Mouse (Mus musculus) brain, embryonic 14.5 days (tissue): ENCODE measurements around the gene Vmn1r232.

Experiments
- CTCF ChIP-seq: fragments of 200-500 bp; IDR thresholded peaks from 2 replicates; pipeline ENCODE4 v1.5.1; 2012; ENCODE audit warnings: inconsistent platforms, mild to moderate bottlenecking, moderate library complexity, borderline replicate concordance; ENCODE audit not compliant: insufficient read depth, insufficient read length; ENCODE audit errors: extremely low read depth
- POLR2A ChIP-seq: fragments of 200-500 bp; IDR thresholded peaks from 2 replicates; pipeline ENCODE4 v1.6.1; 2012; ENCODE audit warnings: mild to moderate bottlenecking, inconsistent platforms, borderline replicate concordance; ENCODE audit not compliant: poor library complexity, insufficient read depth, insufficient read length, severe bottlenecking; ENCODE audit errors: extremely low read depth

DNA sequence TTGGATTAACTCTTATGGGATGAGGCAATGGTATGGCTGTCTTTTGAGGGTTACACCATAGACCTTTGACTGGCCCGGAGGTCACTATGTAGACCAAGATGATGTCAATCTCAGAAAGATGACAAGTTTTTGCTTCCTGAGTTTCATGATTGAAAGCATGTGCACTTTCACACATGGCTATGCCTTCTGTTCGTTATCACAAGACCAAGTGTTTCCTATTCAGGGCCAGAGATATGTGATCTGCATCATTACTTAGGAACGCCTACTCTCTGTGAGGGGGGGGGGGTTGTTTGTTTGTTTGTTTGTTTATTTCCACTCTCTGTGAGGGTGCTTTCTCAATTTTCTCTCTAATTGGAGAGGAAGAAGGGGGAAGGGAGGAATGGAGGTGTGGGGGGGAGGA is 24.7 kb upstream of the Vmn1r232 start:
- TF ChIP-seq POLR2A: no peak
- no peak for TF ChIP-seq CTCF
